Mouse (Mus musculus) heart, embryonic 14.5 days (tissue): Measurements from ENCODE around the gene Ptprn2. TPM values are rescaled to one million over a fixed set of nuclear protein-coding genes. Genes with fewer than 3 reads are reported as not detected.
A peak's percentile ranks its signal among the peaks of the same experiment; 100 is the strongest.

ENCODE experiments used
- ATAC-seq: fragments of 200-750 bp; cut with Nextera tagmentation; 2 replicates; pipeline ENCODE4 v1.8.0; 2017; ENCODE audit warnings: low read depth, moderate TSS enrichment; ENCODE audit not compliant: insufficient number of reproducible peaks, insufficient read depth, low FRiP score
- H3K27ac ChIP-seq, 2 experiments: fragments of 200-500 bp in 1 of 2; fragments of 300-500 bp in 1 of 2; sonication (generic) in 1 of 2; replicated peaks in 1 of 2; 2 replicates each; pipeline ENCODE4 v1.5.1; 2012 to 2014; ENCODE audit warnings: low read depth in 2 of 2, low read length in 2 of 2, control low read depth in 1 of 2, mild to moderate bottlenecking in 1 of 2, mixed read lengths in 1 of 2; ENCODE audit not compliant: control insufficient read depth in 1 of 2, insufficient read depth in 1 of 2
- H3K27me3 ChIP-seq: fragments of 300-500 bp; sonication (generic); 2 replicates; pipeline ENCODE4 v1.6.1; 2014; ENCODE audit warnings: mild to moderate bottlenecking, low read length, control low read depth; ENCODE audit not compliant: control insufficient read depth, insufficient read depth
- H3K36me3 ChIP-seq: fragments of 300-500 bp; sonication (generic); 2 replicates; pipeline ENCODE4 v1.6.1; 2014; ENCODE audit warnings: mild to moderate bottlenecking, control low read depth, low read length, mixed read lengths; ENCODE audit not compliant: control insufficient read depth, insufficient read depth
- H3K4me1 ChIP-seq, 2 experiments: fragments of 200-500 bp in 1 of 2; fragments of 300-500 bp in 1 of 2; sonication (generic) in 1 of 2; 2 replicates each; pipeline ENCODE4 v1.6.1; 2012 to 2014; ENCODE audit warnings: low read length in 2 of 2, control low read depth in 1 of 2, mixed read lengths in 1 of 2; ENCODE audit not compliant: control insufficient read depth in 2 of 2, insufficient read depth in 2 of 2
- H3K4me2 ChIP-seq: fragments of 300-500 bp; sonication (generic); 2 replicates; pipeline ENCODE4 v1.6.1; 2014; ENCODE audit warnings: mild to moderate bottlenecking, low read length
- H3K4me3 ChIP-seq, 2 experiments: fragments of 200-500 bp in 1 of 2; fragments of 300-500 bp in 1 of 2; sonication (generic) in 1 of 2; 2 replicates each; pipeline ENCODE4 v1.5.1; 2012 to 2014; ENCODE audit warnings: low read length in 2 of 2, mild to moderate bottlenecking in 2 of 2, control low read depth in 1 of 2, low read depth in 1 of 2, moderate library complexity in 1 of 2; ENCODE audit not compliant: control insufficient read depth in 1 of 2, insufficient read depth in 1 of 2
- H3K9ac ChIP-seq: fragments of 300-500 bp; sonication (generic); 2 replicates; pipeline ENCODE4 v1.6.1; 2014; ENCODE audit warnings: mild to moderate bottlenecking, low read length
- H3K9me3 ChIP-seq: fragments of 300-500 bp; sonication (generic); 2 replicates; pipeline ENCODE4 v1.6.1; 2016; ENCODE audit warnings: low read length, control low read depth; ENCODE audit not compliant: control insufficient read depth
- WGBS: fragments of 180-500 bp; shearing (Covaris S2); extraction: QIAGEN DNeasy Blood & Tissue Kit; methylation state at CpG from one replicate; pipeline ENCODE4 v1.1.7; 2014; 5-methylcytosine and 5-hydroxymethylcytosine counted together
- polyA plus RNA-seq: library from polyadenylated mRNA; unstranded; fragments of >200 nt; fragmentation: Nextera tagmentation; extraction: Ambion mirVana; gene quantifications from 2 replicates; pipeline ENCODE4 v1.2.1, GENCODE M21; 2014

The Ptprn2 gene
- polyA plus RNA-seq, 1 experiment from 2014 or later: 0.20 TPM

- H3K36me3 ChIP-seq: no peaks in the 10 kb centered on the region
- no peak for ATAC-seq
- H3K27ac ChIP-seq: no peak overlapping the region
- H3K9me3 ChIP-seq: no peaks in the 10 kb centered on the region
- no peaks in the 10 kb centered on the region for H3K4me1 ChIP-seq
- no peak overlapping the region for H3K9ac ChIP-seq
- H3K27me3 ChIP-seq: no peaks in the 10 kb centered on the region
- no peak overlapping the region for H3K4me2 ChIP-seq
- no peak overlapping the region for H3K4me3 ChIP-seq
Observed at GRCm38 (mm10) chr12:116741300-116741699, 255.8 kb downstream of the Ptprn2 start.

GRCm38 (mm10) chr12:116746401-116746800, 260.9 kb downstream of the Ptprn2 start:
- WGBS: 79% methylated on average over 2 of the region's 2 CpGs
- Histone ChIP-seq H3K27me3 (no peaks in the 10 kb centered on the region), H3K9ac (no peak overlapping the region), H3K4me1 (no peaks in the 10 kb centered on the region), H3K4me3 (no peak overlapping the region), H3K36me3 (no peaks in the 10 kb centered on the region), H3K9me3 (no peaks in the 10 kb centered on the region), H3K27ac (no peak overlapping the region), H3K4me2 (no peak overlapping the region)
- no peak for ATAC-seq

GRCm38 (mm10) chr12:116752784-116753183, 267.3 kb downstream of the Ptprn2 start:
- Histone ChIP-seq H3K9me3 (no peaks in the 10 kb centered on the region), H3K4me2 (no peak overlapping the region), H3K4me1 (no peaks in the 10 kb centered on the region), H3K4me3 (no peak overlapping the region), H3K27me3 (no peaks in the 10 kb centered on the region), H3K27ac (no peak overlapping the region), H3K9ac (no peak overlapping the region), H3K36me3 (no peaks in the 10 kb centered on the region)
- ATAC-seq: no peak
- 72% methylated on average over 1 of the region's 1 CpGs for WGBS

- H3K4me1 ChIP-seq: no peaks in the 10 kb centered on the region
- no peaks in the 10 kb centered on the region for H3K36me3 ChIP-seq
- H3K9ac ChIP-seq: no peak overlapping the region
- no peak overlapping the region for H3K4me3 ChIP-seq
- no peaks in the 10 kb centered on the region for H3K9me3 ChIP-seq
- H3K4me2 ChIP-seq: no peak overlapping the region
- ATAC-seq: no peak
- no peaks in the 10 kb centered on the region for H3K27me3 ChIP-seq
- no peak overlapping the region for H3K27ac ChIP-seq
Observed at GRCm38 (mm10) chr12:116763961-116764360, 278.4 kb downstream of the Ptprn2 start.

GRCm38 (mm10) chr12:116770911-116771310, 285.4 kb downstream of the Ptprn2 start:
- H3K4me1 ChIP-seq: peaks cover 11 to 12% of the 10 kb centered on the region in 2 experiments
- ATAC-seq: no peak
- 59% methylated on average over 6 of the region's 6 CpGs for WGBS
- no peak overlapping the region for H3K4me3 ChIP-seq
- H3K4me2 ChIP-seq: no peak overlapping the region
- H3K27ac ChIP-seq: no peak overlapping the region
- H3K9ac ChIP-seq: no peak overlapping the region
- no peaks in the 10 kb centered on the region for H3K36me3 ChIP-seq
- H3K9me3 ChIP-seq: no peaks in the 10 kb centered on the region
- no peaks in the 10 kb centered on the region for H3K27me3 ChIP-seq

- H3K27ac ChIP-seq: no peak overlapping the region; a peak in 2 of 4 replicates
- no peak overlapping the region for H3K9ac ChIP-seq
- H3K9me3 ChIP-seq: no peaks in the 10 kb centered on the region
- H3K36me3 ChIP-seq: no peaks in the 10 kb centered on the region
- no peak overlapping the region for H3K4me3 ChIP-seq
- WGBS: 47% methylated on average over 4 of the region's 4 CpGs
- peaks cover 11 to 15% of the 10 kb centered on the region in 2 experiments for H3K4me1 ChIP-seq
- no peaks in the 10 kb centered on the region for H3K27me3 ChIP-seq
- no peak for ATAC-seq
- H3K4me2 ChIP-seq: no peak overlapping the region
Observed at GRCm38 (mm10) chr12:116771493-116771892, 286.0 kb downstream of the Ptprn2 start.

- H3K9ac ChIP-seq: no peak overlapping the region
- peak overlapping the region; percentile 14 to 18; a peak in 2 of 4 replicates for H3K27ac ChIP-seq
- peaks cover 15% of the 10 kb centered on the region in 2 experiments for H3K4me1 ChIP-seq
- peak; percentile 47; the same call in 1 of the 2 replicates for ATAC-seq
- no peak overlapping the region for H3K4me2 ChIP-seq
- WGBS: 35% methylated on average over 7 of the region's 7 CpGs
- H3K9me3 ChIP-seq: no peaks in the 10 kb centered on the region
- H3K4me3 ChIP-seq: no peak overlapping the region
- H3K36me3 ChIP-seq: no peaks in the 10 kb centered on the region
- no peaks in the 10 kb centered on the region for H3K27me3 ChIP-seq
Observed at GRCm38 (mm10) chr12:116772081-116772566, 286.6 kb downstream of the Ptprn2 start.

GRCm38 (mm10) chr12:116773344-116773743, 287.8 kb downstream of the Ptprn2 start:
- Histone ChIP-seq H3K36me3 (no peaks in the 10 kb centered on the region), H3K27me3 (no peaks in the 10 kb centered on the region), H3K9me3 (no peaks in the 10 kb centered on the region), H3K27ac (no peak overlapping the region), H3K4me2 (no peak overlapping the region), H3K4me1 (peaks cover 15 to 19% of the 10 kb centered on the region in 2 experiments), H3K4me3 (no peak overlapping the region), H3K9ac (no peak overlapping the region)
- WGBS: 86% methylated on average over 3 of the region's 3 CpGs
- no peak for ATAC-seq
